Mouse (Mus musculus) MEL (cell line): Measurements from ENCODE around the gene Cops7a. TPM values are rescaled to one million over a fixed set of nuclear protein-coding genes. Genes with fewer than 3 reads are reported as not detected.
A peak's percentile ranks its signal among the peaks of the same experiment; 100 is the strongest.

Source experiments
- DNase-seq: peaks from one replicate; pipeline ENCODE4 v3.0.0; 2011; ENCODE audit warnings: low read depth, low spot score
- H3K27ac ChIP-seq: 2 replicates; pipeline ENCODE4 v1.5.1; 2012; ENCODE audit warnings: low read depth, mild to moderate bottlenecking, control low read depth, low read length, moderate library complexity; ENCODE audit not compliant: control insufficient read depth
- H3K27me3 ChIP-seq, 2 experiments: fragments of 150-350 bp in 1 of 2; sonication (generic) in 1 of 2; 2 replicates each; pipeline ENCODE4 v1.6.1; 2012; ENCODE audit warnings: low read length in 2 of 2, mild to moderate bottlenecking in 2 of 2, improper control_type of control experiment in 1 of 2, moderate library complexity in 1 of 2; ENCODE audit not compliant: insufficient read depth in 2 of 2, control insufficient read depth in 1 of 2
- H3K36me3 ChIP-seq, 2 experiments: 2 replicates each; pipeline ENCODE4 v1.6.1; 2012 to 2014; ENCODE audit warnings: low read length in 2 of 2, improper control_type of control experiment in 1 of 2, inconsistent platforms in 1 of 2, mild to moderate bottlenecking in 1 of 2; ENCODE audit not compliant: insufficient read depth in 2 of 2, control insufficient read depth in 1 of 2
- H3K4me1 ChIP-seq, 2 experiments: fragments of 150-350 bp in 1 of 2; sonication (generic) in 1 of 2; 2 replicates each; pipeline ENCODE4 v1.6.1; 2012; ENCODE audit warnings: low read length in 2 of 2, improper control_type of control experiment in 1 of 2, mild to moderate bottlenecking in 1 of 2; ENCODE audit not compliant: insufficient read depth in 2 of 2, control insufficient read depth in 1 of 2
- H3K4me3 ChIP-seq, 2 experiments: fragments of 150-350 bp in 1 of 2; sonication (generic) in 1 of 2; 2 replicates each; pipeline ENCODE4 v1.5.1; 2012; ENCODE audit warnings: low read depth in 2 of 2, low read length in 2 of 2, mild to moderate bottlenecking in 2 of 2, moderate library complexity in 2 of 2, control low read depth in 1 of 2, improper control_type of control experiment in 1 of 2; ENCODE audit not compliant: control insufficient read depth in 1 of 2, insufficient read depth in 1 of 2
- H3K79me2 ChIP-seq: 2 replicates; pipeline ENCODE4 v1.6.1; 2012; ENCODE audit warnings: mild to moderate bottlenecking, low read length, moderate library complexity; ENCODE audit not compliant: control insufficient read depth, poor library complexity, insufficient read depth
- H3K9ac ChIP-seq: 2 replicates; pipeline ENCODE4 v1.6.1; 2012; ENCODE audit warnings: low read depth, mild to moderate bottlenecking, control low read depth, low read length, moderate library complexity; ENCODE audit not compliant: control insufficient read depth, poor library complexity, severe bottlenecking
- H3K9me3 ChIP-seq: fragments of 150-350 bp; sonication (generic); replicated peaks from 2 replicates; pipeline ENCODE4 v1.6.1; 2012; ENCODE audit warnings: mild to moderate bottlenecking, low read length, improper control_type of control experiment, moderate library complexity; ENCODE audit not compliant: insufficient read depth
- BHLHE40 ChIP-seq: IDR thresholded peaks from 2 replicates; pipeline ENCODE4 v1.6.1; 2012; ENCODE audit warnings: low read depth, mild to moderate bottlenecking, inconsistent platforms, low read length, improper control_type of control experiment, borderline replicate concordance
- CHD1 ChIP-seq: IDR thresholded peaks from 2 replicates; pipeline ENCODE4 v1.6.1; 2012; ENCODE audit warnings: low read depth, mild to moderate bottlenecking, inconsistent platforms, low read length, improper control_type of control experiment
- CTCF ChIP-seq, 3 experiments: IDR thresholded peaks in 2 of 3; conservative IDR thresholded peaks in 1 of 3; 2 replicates each; pipeline ENCODE4 v1.5.1; 2011 to 2012; ENCODE audit warnings: low read length in 3 of 3, low read depth in 2 of 3, mild to moderate bottlenecking in 2 of 3, improper control_type of control experiment in 1 of 3, inconsistent platforms in 1 of 3, mixed read lengths in 1 of 3, moderate library complexity in 1 of 3; ENCODE audit not compliant: control insufficient read depth in 1 of 3, insufficient read depth in 1 of 3, poor library complexity in 1 of 3, severe bottlenecking in 1 of 3
- EP300 ChIP-seq, 2 experiments: IDR thresholded peaks; 2 replicates each; pipeline ENCODE4 v1.6.1; 2011; ENCODE audit warnings: improper control_type of control experiment in 2 of 2, low read length in 2 of 2, low read depth in 1 of 2, mild to moderate bottlenecking in 1 of 2
- KAT2A ChIP-seq: conservative IDR thresholded peaks from 2 replicates; pipeline ENCODE4 v1.6.1; 2012; ENCODE audit warnings: low read depth, low read length, improper control_type of control experiment, inconsistent platforms
- MAZ ChIP-seq: IDR thresholded peaks from 2 replicates; pipeline ENCODE4 v1.6.1; 2012; ENCODE audit warnings: low read depth, mild to moderate bottlenecking, inconsistent platforms, low read length, improper control_type of control experiment
- MXI1 ChIP-seq: IDR thresholded peaks from 2 replicates; pipeline ENCODE4 v1.6.1; 2011; ENCODE audit warnings: mild to moderate bottlenecking, low read depth, low read length, improper control_type of control experiment
- MYB ChIP-seq: IDR thresholded peaks from 2 replicates; pipeline ENCODE4 v1.6.1; 2011; ENCODE audit warnings: mild to moderate bottlenecking, low read depth, low read length, improper control_type of control experiment
- NELFE ChIP-seq: IDR thresholded peaks from 2 replicates; pipeline ENCODE4 v1.6.1; 2011; ENCODE audit warnings: low read depth, low read length, improper control_type of control experiment
- POLR2A ChIP-seq, 2 experiments: IDR thresholded peaks; 2 replicates each; pipeline ENCODE4 v1.6.1; 2011 to 2012; ENCODE audit warnings: low read length in 2 of 2, mild to moderate bottlenecking in 2 of 2, control low read depth in 1 of 2, improper control_type of control experiment in 1 of 2, low read depth in 1 of 2, moderate library complexity in 1 of 2; ENCODE audit not compliant: control insufficient read depth in 1 of 2, insufficient read depth in 1 of 2, poor library complexity in 1 of 2
- RAD21 ChIP-seq: IDR thresholded peaks from 2 replicates; pipeline ENCODE4 v1.6.1; 2011; ENCODE audit warnings: mild to moderate bottlenecking, low read depth, low read length, improper control_type of control experiment
- SMC3 ChIP-seq: IDR thresholded peaks from 2 replicates; pipeline ENCODE4 v1.6.1; 2011; ENCODE audit warnings: low read depth, low read length, improper control_type of control experiment
- TCF12 ChIP-seq: IDR thresholded peaks from 2 replicates; pipeline ENCODE4 v1.6.1; 2014; ENCODE audit warnings: low read depth, mild to moderate bottlenecking, inconsistent platforms, low read length, improper control_type of control experiment, moderate library complexity
- UBTF ChIP-seq: IDR thresholded peaks from 2 replicates; pipeline ENCODE4 v1.6.1; 2012; ENCODE audit warnings: low read depth, mild to moderate bottlenecking, inconsistent platforms, low read length, improper control_type of control experiment, moderate library complexity, borderline replicate concordance; ENCODE audit not compliant: insufficient read depth
- USF1 ChIP-seq: IDR thresholded peaks from 2 replicates; pipeline ENCODE4 v1.6.1; 2014; ENCODE audit warnings: low read depth, mild to moderate bottlenecking, inconsistent platforms, low read length, improper control_type of control experiment, moderate library complexity
- USF2 ChIP-seq, 2 experiments: IDR thresholded peaks; 2 replicates each; pipeline ENCODE4 v1.6.1; 2011 to 2012; ENCODE audit warnings: improper control_type of control experiment in 2 of 2, low read length in 2 of 2, borderline replicate concordance in 1 of 2, inconsistent platforms in 1 of 2, low read depth in 1 of 2, mild to moderate bottlenecking in 1 of 2; ENCODE audit not compliant: insufficient read depth in 1 of 2
- ZKSCAN1 ChIP-seq: IDR thresholded peaks from 2 replicates; pipeline ENCODE4 v1.6.1; 2012; ENCODE audit warnings: low read depth, mild to moderate bottlenecking, inconsistent platforms, low read length, improper control_type of control experiment, moderate library complexity
- ZMIZ1 ChIP-seq: IDR thresholded peaks from 2 replicates; pipeline ENCODE4 v1.6.1; 2012; ENCODE audit warnings: low read depth, mild to moderate bottlenecking, inconsistent platforms, low read length, improper control_type of control experiment, moderate library complexity
- ZNF384 ChIP-seq: IDR thresholded peaks from 2 replicates; pipeline ENCODE4 v1.6.1; 2012; ENCODE audit warnings: low read depth, mild to moderate bottlenecking, inconsistent platforms, low read length, improper control_type of control experiment
- polyA plus RNA-seq, 2 experiments: library from polyadenylated mRNA; stranded (reverse) in 1 of 2; unstranded in 1 of 2; fragments of >175 nt in 1 of 2; fragments of >200 nt in 1 of 2; gene quantifications; 2 replicates each; pipeline versions ENCODE4 v1.2.1 to v1.2.4; 2012; ENCODE audit warnings: low replicate concordance in 2 of 2, low read depth in 1 of 2; ENCODE audit not compliant: insufficient read length in 2 of 2, insufficient read depth in 1 of 2, missing spikeins in 1 of 2
- total RNA-seq: library from RNA; depleted of rRNA; stranded (reverse); fragments of 300-350 nt; gene quantifications from 2 replicates; pipeline ENCODE4 v1.2.3, GENCODE M21; 2012

Cops7a gene
- total and polyA plus RNA-seq, 3 experiments = 85.0 to 150 TPM; not detected in 1

- TF ChIP-seq ZKSCAN1 (no peak), ZNF384 (no peak), KAT2A (no peak), MYB (no peak), MAZ (peak; percentile 99), ZMIZ1 (peak; percentile 96), NELFE (peak; percentile 60), POLR2A (IDR thresholded peaks at IDR 0.05; ENCODE audit: control insufficient read depth in 1 of 2, insufficient read depth in 1 of 2, low read depth in 1 of 2, low read length in 2 of 2, poor library complexity in 1 of 2) (peak; percentile 52 to 63; a peak in 3 of 4 replicates)
These were observed 47.6 kb downstream of the Cops7a start (continued) for GRCm38 (mm10) chr6:124917518-124918330.

GRCm38 (mm10) chr6:124916695-124917517, 48.4 kb downstream of the Cops7a start:
- DNase-seq = peak; percentile 77
- no peaks in the 10 kb centered on the region for H3K9me3 ChIP-seq
- peaks cover 6% of the 10 kb centered on the region; the same call in 1 of the 2 replicates for H3K79me2 ChIP-seq
- H3K4me1 ChIP-seq = peaks cover 24 to 59% of the 10 kb centered on the region in 2 experiments
- peak overlapping the region; percentile 80 to 95 for H3K4me3 ChIP-seq
- TF ChIP-seq SMC3 (peak; percentile 37; the same call in 1 of the 2 replicates), UBTF (0 out of 2 replicates have a peak, but pooled peaks have one; percentile 42), TCF12 (peak; percentile 36; the same call in 1 of the 2 replicates), CHD1 (no peak), BHLHE40 (peak; percentile 41; the same call in 1 of the 2 replicates), USF1 (no peak), ZNF384 (peak; percentile 47; the same call in 1 of the 2 replicates), MAZ (peak; percentile 84; the same call in 1 of the 2 replicates), RAD21 (peak; percentile 6; the same call in 1 of the 2 replicates), EP300 (IDR thresholded peaks at IDR 0.05; ENCODE audit: low read depth in 1 of 2, low read length in 2 of 2) (peak in 1 of 2 experiments; percentile 3; a peak in 1 of 4 replicates), USF2 (IDR thresholded peaks at IDR 0.05; ENCODE audit: borderline replicate concordance in 1 of 2, insufficient read depth in 1 of 2, low read depth in 1 of 2, low read length in 2 of 2) (no peak), MXI1 (peak; percentile 58), CTCF (IDR thresholded peaks at IDR 0.05 in 2 of 3, conservative IDR thresholded peaks at IDR 0.05 in 1 of 3; ENCODE audit: control insufficient read depth in 1 of 3, insufficient read depth in 1 of 3, low read depth in 2 of 3, low read length in 3 of 3, poor library complexity in 1 of 3, severe bottlenecking in 1 of 3) (peak in 2 of 3 experiments; percentile 67 to 94; a peak in 5 of 6 replicates)
- H3K27ac ChIP-seq = peak overlapping the region; percentile 48
- H3K36me3 ChIP-seq = peaks cover 0 to 45% of the 10 kb centered on the region in 2 experiments; a peak in 2 of 4 replicates
- H3K9ac ChIP-seq = peak overlapping the region; percentile 94
- no peaks in the 10 kb centered on the region for H3K27me3 ChIP-seq
